Mouse (Mus musculus) CH12.LX (cell line): ENCODE results near the gene Vav2.

Experiments used
- CHD2 ChIP-seq: IDR thresholded peaks from 2 replicates; pipeline ENCODE4 v1.6.1; 2011; ENCODE audit warnings: low read length, improper control_type of control experiment
- CTCF ChIP-seq, 2 experiments: IDR thresholded peaks in 1 of 2; conservative IDR thresholded peaks in 1 of 2; 2 replicates each; pipeline ENCODE4 v1.5.1; 2011 to 2012; ENCODE audit warnings: low read depth in 2 of 2, low read length in 2 of 2, improper control_type of control experiment in 1 of 2, inconsistent platforms in 1 of 2, mild to moderate bottlenecking in 1 of 2, moderate library complexity in 1 of 2
- EP300 ChIP-seq: IDR thresholded peaks from 2 replicates; pipeline ENCODE4 v1.6.1; 2011; ENCODE audit warnings: low read length, improper control_type of control experiment
- POLR2A ChIP-seq: IDR thresholded peaks from 2 replicates; pipeline ENCODE4 v1.6.1; 2011; ENCODE audit warnings: low read depth, mild to moderate bottlenecking, improper control_type of control experiment, low read length
- POLR2AphosphoS2 ChIP-seq: IDR thresholded peaks from 2 replicates; pipeline ENCODE4 v1.6.1; 2011; ENCODE audit warnings: low read depth, low read length, improper control_type of control experiment
- TCF12 ChIP-seq: IDR thresholded peaks from 2 replicates; pipeline ENCODE4 v1.6.1; 2014; ENCODE audit warnings: low read depth, mild to moderate bottlenecking, inconsistent platforms, low read length, improper control_type of control experiment
- ZNF384 ChIP-seq: IDR thresholded peaks from 2 replicates; pipeline ENCODE4 v1.6.1; 2012; ENCODE audit warnings: low read depth, low read length, improper control_type of control experiment, inconsistent platforms

DNA sequence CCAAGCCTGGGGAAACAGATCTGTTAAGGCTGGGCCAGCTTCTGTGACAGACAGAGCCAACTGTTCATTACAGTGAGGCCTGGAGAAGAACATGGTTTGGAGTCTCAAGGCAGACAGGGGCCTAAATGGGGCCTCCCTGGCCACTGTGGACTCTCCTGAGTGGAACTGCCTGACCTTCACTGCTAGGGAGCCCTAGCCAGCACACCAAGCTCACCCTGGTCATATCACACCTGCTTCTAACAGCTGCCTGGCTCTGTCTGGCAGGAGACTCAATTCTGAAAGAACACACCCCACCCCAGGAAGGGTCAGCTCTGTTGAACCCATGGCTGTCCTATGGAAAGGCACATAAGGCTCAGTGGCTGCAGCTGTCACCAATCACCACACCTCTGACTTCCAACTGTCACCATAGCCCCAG is 44.3 kb upstream of the Vav2 start:
- TF ChIP-seq CHD2 = no peak
- no peak for TF ChIP-seq EP300
- TF ChIP-seq TCF12 = no peak
- TF ChIP-seq CTCF (conservative IDR thresholded peaks at IDR 0.05 in 1 of 2, IDR thresholded peaks at IDR 0.05 in 1 of 2; ENCODE audit: low read depth in 2 of 2, low read length in 2 of 2) = no peak
- no peak for TF ChIP-seq POLR2AphosphoS2
- no peak for TF ChIP-seq ZNF384
- no peak for TF ChIP-seq POLR2A
